Comparison of ENCODE assay signal across 32 mouse cellular contexts in genomic region chr6:18051702-18052101, GRCm38 (mm10). TPM values are rescaled to one million over a fixed set of nuclear protein-coding genes. Genes with fewer than 3 reads are reported as not detected.
DNase-seq lines count a peak whose midpoint lies in the region; ATAC-seq and TF ChIP-seq lines count a peak whose summit lies in the region.
"Had no signal": no experiment of that assay in that cellular context is flagged by ENCODE, and none has a peak within 500 bp of the region (broad histone marks: within the 10 kb centered on the region; RNA-seq: fewer than 3 reads in every experiment).

No protein-coding gene starts in this region.

- H3K27me3 ChIP-seq in forebrain, postnatal 0 days (ENCODE audit: insufficient read depth, low read length), result no peaks in the 10 kb centered on the region
- H3K27me3 ChIP-seq in forebrain, embryonic 14.5 days (replicated peaks; ENCODE audit: control insufficient read depth, insufficient read depth, low read length), result no peaks in the 10 kb centered on the region
- no peaks in the 10 kb centered on the region for H3K27me3 ChIP-seq in lung, embryonic 14.5 days (ENCODE audit: insufficient read depth, low read length)
- H3K27me3 ChIP-seq: embryonic facial prominence, embryonic 12.5 days; hindbrain, embryonic 15.5 days; limb, embryonic 13.5 days; liver, embryonic 12.5 days had no signal

- H3K4me2 ChIP-seq in forebrain, postnatal 0 days (ENCODE audit: low read depth), result no peak overlapping the region
- no peak overlapping the region for H3K4me2 ChIP-seq in forebrain, embryonic 14.5 days (ENCODE audit: low read length)
- no peak overlapping the region for H3K4me2 ChIP-seq in lung, embryonic 14.5 days
- H3K4me2 ChIP-seq: embryonic facial prominence, embryonic 12.5 days; heart, embryonic 11.5 days; hindbrain, embryonic 15.5 days; limb, embryonic 13.5 days; liver, embryonic 12.5 days; midbrain, embryonic 11.5 days had no signal

- no peaks in the 10 kb centered on the region for H3K9me3 ChIP-seq in forebrain, postnatal 0 days (ENCODE audit: low read length)
- H3K9me3 ChIP-seq in forebrain, embryonic 14.5 days (replicated peaks; ENCODE audit: control insufficient read depth, low read length), result no peaks in the 10 kb centered on the region
- no peaks in the 10 kb centered on the region for H3K9me3 ChIP-seq in lung, embryonic 14.5 days (ENCODE audit: low read depth, low read length)
- H3K9me3 ChIP-seq: embryonic facial prominence, embryonic 12.5 days; hindbrain, embryonic 15.5 days; limb, embryonic 13.5 days; liver, embryonic 12.5 days had no signal

- 62% methylated on average over 5 of the region's 5 CpGs for WGBS in forebrain, postnatal 0 days
- WGBS in forebrain, embryonic 14.5 days, result 75% methylated on average over 5 of the region's 5 CpGs
- WGBS in lung, embryonic 14.5 days, result 38% methylated on average over 5 of the region's 5 CpGs

- no peak overlapping the region for H3K27ac ChIP-seq in forebrain, postnatal 0 days (ENCODE audit: low read depth, low read length)
- H3K27ac ChIP-seq in forebrain, embryonic 14.5 days (ENCODE audit: low read depth, low read length), result no peak overlapping the region
- H3K27ac ChIP-seq in lung, embryonic 14.5 days (ENCODE audit: low read depth), result peak overlapping the region; percentile 72
- H3K27ac ChIP-seq: embryonic facial prominence, embryonic 12.5 days; hindbrain, embryonic 15.5 days; limb, embryonic 13.5 days; liver, embryonic 12.5 days had no signal

- no peak for TF ChIP-seq CTCF in forebrain, postnatal 0 days (IDR thresholded peaks at IDR 0.05; ENCODE audit: low read depth)
- TF ChIP-seq CTCF in lung, embryonic 14.5 days (IDR thresholded peaks at IDR 0.05; ENCODE audit: low read depth), result no peak

- H3K9ac ChIP-seq in forebrain, postnatal 0 days, result no peak overlapping the region
- H3K9ac ChIP-seq in forebrain, embryonic 14.5 days (ENCODE audit: low read length), result no peak overlapping the region
- H3K9ac ChIP-seq in lung, embryonic 14.5 days, result no peak overlapping the region
- H3K9ac ChIP-seq: embryonic facial prominence, embryonic 12.5 days; hindbrain, embryonic 15.5 days; limb, embryonic 13.5 days; liver, embryonic 12.5 days had no signal

- no peaks in the 10 kb centered on the region for H3K36me3 ChIP-seq in forebrain, postnatal 0 days (ENCODE audit: insufficient read depth)
- no peaks in the 10 kb centered on the region for H3K36me3 ChIP-seq in forebrain, embryonic 14.5 days (ENCODE audit: control insufficient read depth, insufficient read depth, low read length)
- no peaks in the 10 kb centered on the region for H3K36me3 ChIP-seq in lung, embryonic 14.5 days (ENCODE audit: insufficient read depth)
- H3K36me3 ChIP-seq: embryonic facial prominence, embryonic 12.5 days; hindbrain, embryonic 15.5 days; limb, embryonic 13.5 days; liver, embryonic 12.5 days had no signal

- no peaks in the 10 kb centered on the region for H3K4me1 ChIP-seq in forebrain, postnatal 0 days (ENCODE audit: insufficient read depth)
- H3K4me1 ChIP-seq in forebrain, embryonic 14.5 days (ENCODE audit: control insufficient read depth, insufficient read depth, low read length), result no peaks in the 10 kb centered on the region
- H3K4me1 ChIP-seq in lung, embryonic 14.5 days (ENCODE audit: insufficient read depth), result no peaks in the 10 kb centered on the region
- H3K4me1 ChIP-seq: embryonic facial prominence, embryonic 12.5 days; hindbrain, embryonic 15.5 days; limb, embryonic 13.5 days; liver, embryonic 12.5 days had no signal

- DNase-seq in forebrain, postnatal 0 days, result no peak
- DNase-seq in forebrain, embryonic 14.5 days (ENCODE audit: low spot score), result no peak
- peak; percentile 59 for DNase-seq in lung, embryonic 14.5 days
- no peak for DNase-seq in lung, adult 18-20 months
- peak; percentile 62 to 74 for DNase-seq in right cerebral cortex, adult 2 months (ENCODE audit: low spot score in 2 of 2)
- DNase-seq in right cerebral cortex, postnatal 4 days, result no peak
- peak; percentile 50 for DNase-seq in telencephalon, adult 2 months (ENCODE audit: low read depth, low spot score)
- DNase-seq: adrenal gland, adult 2 months; cerebellum, adult 2 months; gastrocnemius, postnatal 14 days; heart, adult 11 months; kidney, adult 2 months; kidney, postnatal 10 days; lung, adult 2 months; thymus, adult 2 months; thymus, postnatal 4 days had no signal

- peak; percentile 48; the same call in 1 of the 2 replicates for ATAC-seq in forebrain, postnatal 0 days
- ATAC-seq in forebrain, embryonic 14.5 days, result no peak
- ATAC-seq in lung, embryonic 14.5 days (ENCODE audit: insufficient read depth), result peak; percentile 88
- ATAC-seq in activated CD4-positive, CD25-positive, alpha-beta regulatory T cell, adult 4 months, result no peak
- ATAC-seq: liver, embryonic 12.5 days; Patski had no signal

- no peak overlapping the region for H3K4me3 ChIP-seq in forebrain, postnatal 0 days (ENCODE audit: low read depth, low read length)
- no peak overlapping the region for H3K4me3 ChIP-seq in forebrain, embryonic 14.5 days (ENCODE audit: low read depth, low read length)
- no peak overlapping the region for H3K4me3 ChIP-seq in lung, embryonic 14.5 days (ENCODE audit: low read depth, low read length)
- H3K4me3 ChIP-seq: embryonic facial prominence, embryonic 12.5 days; hindbrain, embryonic 15.5 days; limb, embryonic 13.5 days; liver, embryonic 12.5 days had no signal

RNA-seq across cellular contexts. Expression of gene Wnt2, which starts 21.3 kb away (rescaled TPM):
- 1.6 and 1.8 TPM in 2 replicates for total RNA-seq in forebrain, postnatal 0 days (2014; rRNA removed)
- polyA plus RNA-seq in forebrain, postnatal 0 days (2015; fragmentation: Nextera tagmentation; extraction: Ambion mirVana), result 0.82 and 1.2 TPM in 2 replicates
- 0.09 TPM in 1 of 2 replicates, not detected in the other for polyA plus RNA-seq in forebrain, embryonic 14.5 days (2014; fragmentation: Nextera tagmentation; extraction: Ambion mirVana)
- polyA plus RNA-seq in lung, embryonic 14.5 days (2014; fragmentation: Nextera tagmentation; extraction: Ambion mirVana), result 87.5 and 89.0 TPM in 2 replicates
- not detected for polyA plus RNA-seq in activated CD4-positive, CD25-positive, alpha-beta regulatory T cell, adult 4 months (2017; shearing (Covaris generic))
- total RNA-seq: hematopoietic stem cell, adult 5-6 weeks had no signal
- polyA plus RNA-seq: cerebellum, adult 2 months; hindbrain, embryonic 15.5 days; Patski had no signal

RNA-seq across cellular contexts. Expression of gene Asz1, which starts 57.2 kb away (rescaled TPM):
- not detected in 2 replicates for total RNA-seq in forebrain, postnatal 0 days (2014; rRNA removed)
- not detected in 2 replicates for polyA plus RNA-seq in forebrain, postnatal 0 days (2015; fragmentation: Nextera tagmentation; extraction: Ambion mirVana)
- polyA plus RNA-seq in forebrain, embryonic 14.5 days (2014; fragmentation: Nextera tagmentation; extraction: Ambion mirVana), result not detected in 2 replicates
- polyA plus RNA-seq in lung, embryonic 14.5 days (2014; fragmentation: Nextera tagmentation; extraction: Ambion mirVana), result 9.0 and 9.2 TPM in 2 replicates
- polyA plus RNA-seq in activated CD4-positive, CD25-positive, alpha-beta regulatory T cell, adult 4 months (2017; shearing (Covaris generic)), result not detected
- total RNA-seq: adrenal gland, adult 2 months; gastrocnemius, postnatal 14 days; hematopoietic stem cell, adult 5-6 weeks; layer of hippocampus, postnatal 14 days had no signal
- polyA plus RNA-seq: adrenal gland, adult 2 months; cerebellum, adult 2 months; embryonic facial prominence, embryonic 12.5 days; forebrain, embryonic 11.5 days; frontal cortex, adult 2 months; heart, postnatal 0 days; hindbrain, embryonic 15.5 days; intestine, embryonic 14.5 days; kidney, adult 2 months; limb, embryonic 13.5 days; liver, embryonic 12.5 days; lung, adult 2 months; midbrain, embryonic 11.5 days; Patski; small intestine, adult 2 months; stomach, embryonic 16.5 days; thymus, adult 2 months had no signal

Comparison
In these comparisons a context has a peak if more than half of its experiments do, and no peak if none do; other contexts are left out.
1. ATAC-seq: peak in forebrain, postnatal 0 days (single experiment) and lung, embryonic 14.5 days (single experiment); none in forebrain, embryonic 14.5 days (single experiment) and activated CD4-positive, CD25-positive, alpha-beta regulatory T cell, adult 4 months (single experiment).
2. DNase-seq: peak in lung, embryonic 14.5 days (single experiment), right cerebral cortex, adult 2 months (2 of 2) and telencephalon, adult 2 months (single experiment); none in forebrain, postnatal 0 days (single experiment), forebrain, embryonic 14.5 days (single experiment), lung, adult 18-20 months (0 of 2) and right cerebral cortex, postnatal 4 days (single experiment).
3. RNA of gene Wnt2, which starts 21.3 kb away (polyA plus RNA-seq): 87.5 to 89.0 TPM in lung, embryonic 14.5 days; 0.82 to 1.2 TPM in forebrain, postnatal 0 days, 0.09 TPM in forebrain, embryonic 14.5 days and not detected in activated CD4-positive, CD25-positive, alpha-beta regulatory T cell, adult 4 months; every median in the first group is over 10 times any median in the second.